Mouse (Mus musculus) left cerebral cortex, adult 2 months (tissue): ENCODE data around the gene Coro7. TPM values are rescaled to one million over a fixed set of nuclear protein-coding genes. Genes with fewer than 3 reads are reported as not detected.
"Not testable (repeated sequence)": the region's sequence is repeated elsewhere in the genome, so short reads cannot be mapped to it uniquely, and the experiment has no call there.

ENCODE experiments used
- DNase-seq, 2 experiments: peaks; one replicate each; pipeline ENCODE4 v3.0.0; 2021 to 2022; ENCODE audit warnings: low spot score in 2 of 2, mixed read lengths in 1 of 2; ENCODE audit errors: extremely low spot score in 1 of 2
- H3K27ac ChIP-seq: fragments of 200-600 bp; 2 replicates; pipeline ENCODE4 v1.8.1; 2022
- H3K4me3 ChIP-seq: fragments of 200-600 bp; 2 replicates; pipeline ENCODE4 v1.8.1; 2022
- CTCF ChIP-seq: fragments of 200-600 bp; IDR thresholded peaks from 2 replicates; pipeline ENCODE4 v1.8.1; 2022; ENCODE audit warnings: antibody characterized with exemption, mild to moderate bottlenecking, moderate library complexity
- intact Hi-C: fragments of 180-260 bp; cut with DNase I; formaldehyde crosslinking; loops from one replicate; pipeline ENCODE4 v1.15.1; 2025
- total RNA-seq, 2 experiments: library from RNA; stranded (reverse); gene quantifications; 2 replicates each; pipeline ENCODE4 v1.2.3; 2021

Gene Coro7
- total RNA-seq, 2 experiments from 2014 or later = 76.7 to 92.0 TPM

DNA sequence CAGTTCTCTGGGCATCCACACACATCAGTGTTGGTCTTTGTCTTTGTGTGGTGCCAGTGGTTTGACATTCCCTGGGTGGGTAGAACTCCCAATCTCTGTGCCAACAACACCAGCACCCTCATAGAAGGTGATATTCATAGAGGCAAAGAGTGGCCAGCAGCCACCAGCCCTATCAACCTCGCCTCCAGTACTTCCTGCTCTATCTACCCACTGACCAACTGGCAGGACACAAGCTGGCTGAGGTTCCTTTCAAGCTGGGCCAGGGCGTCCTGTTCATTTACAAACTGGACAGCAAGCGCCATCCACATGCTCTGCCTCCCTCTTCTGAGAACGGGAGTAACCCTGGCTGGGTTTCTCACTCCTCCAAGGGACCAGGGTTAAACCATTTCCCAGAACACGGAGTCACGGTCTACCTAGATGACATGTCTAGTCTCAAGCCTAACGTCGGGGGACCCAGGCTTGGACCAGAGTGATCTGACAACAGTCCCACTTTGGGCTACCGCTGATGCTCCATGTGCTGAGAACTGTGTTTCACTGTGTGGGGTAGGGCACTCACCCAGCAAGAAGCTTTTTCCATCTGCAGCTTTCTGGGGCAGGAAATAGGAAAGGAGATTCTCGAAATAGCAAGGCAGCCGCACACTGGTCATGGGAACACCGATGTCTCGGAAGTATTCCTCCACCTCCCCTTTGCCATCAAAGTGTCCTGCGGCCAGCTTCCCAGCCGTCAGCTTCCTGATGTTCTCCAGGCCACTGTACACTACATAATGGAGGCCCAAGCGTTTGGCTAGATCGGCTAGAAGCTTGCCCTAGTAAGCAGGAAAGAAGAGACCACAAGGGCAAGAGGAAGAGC, 34.5 kb upstream of the Coro7 start:
- H3K27ac ChIP-seq = no peak overlapping the region
- DNase-seq = no peak
- no peak overlapping the region for H3K4me3 ChIP-seq
- intact Hi-C loops = no loop called here
- TF ChIP-seq CTCF = no peak

GRCm38 (mm10) chr16:4711173-4711572, 31.6 kb upstream of the Coro7 start:
- intact Hi-C loops = no loop called here
- H3K27ac ChIP-seq = peak overlapping the region; percentile 37
- TF ChIP-seq CTCF = no peak
- H3K4me3 ChIP-seq = no peak overlapping the region
- DNase-seq = no peak

GRCm38 (mm10) chr16:4705541-4705940, 26.0 kb upstream of the Coro7 start:
- H3K4me3 ChIP-seq = no peak overlapping the region
- no peak for DNase-seq
- H3K27ac ChIP-seq = no peak overlapping the region
- no peak for TF ChIP-seq CTCF
- intact Hi-C loops = no loop called here

GRCm38 (mm10) chr16:4702646-4703045, 23.1 kb upstream of the Coro7 start:
- no peak for DNase-seq
- Histone ChIP-seq H3K4me3 (no peak overlapping the region), H3K27ac (no peak overlapping the region)
- TF ChIP-seq CTCF = no peak
- intact Hi-C loops = no loop called here

- TF ChIP-seq CTCF = no peak
- no peak overlapping the region for H3K27ac ChIP-seq
Measured at GRCm38 (mm10) chr16:4701211-4701610, 21.6 kb upstream of the Coro7 start.

GRCm38 (mm10) chr16:4689371-4689770, 9.8 kb upstream of the Coro7 start:
- H3K4me3 ChIP-seq, intact Hi-C loops, H3K27ac ChIP-seq, DNase-seq: not testable (repeated sequence)
- peak; percentile 29 for TF ChIP-seq CTCF

More at GRCm38 (mm10) chr16:4701211-4701610, 21.6 kb upstream of the Coro7 start:
- DNase-seq = no peak
- no peak overlapping the region for H3K4me3 ChIP-seq
- intact Hi-C loops = no loop called here

GRCm38 (mm10) chr16:4684457-4684791, 4.8 kb upstream of the Coro7 start:
- peak overlapping the region; percentile 98 for H3K27ac ChIP-seq
- DNase-seq = no peak
- H3K4me3 ChIP-seq = peak overlapping the region; percentile 70
- no peak for TF ChIP-seq CTCF
- intact Hi-C loops = loop anchor here (2.0 kb wide), 1 partner anchor 106 kb away; the partner anchor contains the start of gene Cdip1

DNA sequence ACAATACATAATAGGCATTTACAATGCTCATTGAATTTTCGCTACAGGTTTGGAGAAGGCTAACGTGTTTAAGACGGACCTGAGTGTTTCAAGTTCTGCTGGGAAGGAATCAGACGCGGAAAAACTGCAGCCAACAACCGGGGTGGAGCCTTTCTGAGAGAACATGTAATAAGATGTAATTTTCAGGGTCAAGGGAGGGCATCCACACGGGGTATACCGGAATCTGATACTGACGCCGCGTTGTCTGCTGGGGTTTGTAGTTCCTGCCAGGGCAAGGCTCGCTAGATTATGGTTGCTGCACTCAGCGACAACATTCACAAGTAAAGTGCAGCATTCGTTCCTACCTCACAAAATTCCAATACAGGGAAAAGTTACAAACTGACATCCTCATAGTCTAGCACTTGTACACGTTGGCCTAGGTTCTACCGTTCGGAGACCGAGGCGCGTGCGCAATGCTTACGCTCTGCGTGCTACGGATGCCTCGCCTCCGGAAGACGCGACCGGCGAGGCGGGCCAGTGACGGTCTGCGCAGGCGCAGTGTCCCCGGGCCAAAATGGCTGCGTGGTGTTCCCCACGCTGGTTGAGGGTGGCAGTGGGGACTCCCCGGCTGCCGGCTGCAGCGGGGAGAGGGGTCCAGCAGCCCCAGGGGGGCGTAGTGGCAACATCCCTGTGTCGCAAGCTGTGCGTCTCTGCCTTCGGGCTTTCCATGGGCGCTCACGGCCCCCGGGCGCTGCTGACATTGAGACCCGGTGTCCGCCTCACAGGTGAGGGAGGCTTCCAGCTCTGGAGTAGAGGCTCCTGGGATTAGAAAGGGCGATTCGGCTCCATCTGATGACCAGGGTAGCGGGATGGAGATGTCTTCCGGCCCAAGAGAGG, 4.2 kb upstream of the Coro7 start:
- peak; percentile 96 to 97 for DNase-seq
- Histone ChIP-seq H3K4me3 (peak overlapping the region; percentile 70), H3K27ac (peak overlapping the region; percentile 98)
- no peak for TF ChIP-seq CTCF
- intact Hi-C loops = loop anchor here (2.0 kb wide), 1 partner anchor 107 kb away; the partner anchor contains the start of gene Cdip1

GRCm38 (mm10) chr16:4683193-4683580, 3.6 kb upstream of the Coro7 start:
- Histone ChIP-seq H3K4me3 (peak overlapping the region; percentile 70), H3K27ac (peak overlapping the region; percentile 98)
- intact Hi-C loops = no loop called here
- no peak for TF ChIP-seq CTCF
- DNase-seq = no peak

DNA sequence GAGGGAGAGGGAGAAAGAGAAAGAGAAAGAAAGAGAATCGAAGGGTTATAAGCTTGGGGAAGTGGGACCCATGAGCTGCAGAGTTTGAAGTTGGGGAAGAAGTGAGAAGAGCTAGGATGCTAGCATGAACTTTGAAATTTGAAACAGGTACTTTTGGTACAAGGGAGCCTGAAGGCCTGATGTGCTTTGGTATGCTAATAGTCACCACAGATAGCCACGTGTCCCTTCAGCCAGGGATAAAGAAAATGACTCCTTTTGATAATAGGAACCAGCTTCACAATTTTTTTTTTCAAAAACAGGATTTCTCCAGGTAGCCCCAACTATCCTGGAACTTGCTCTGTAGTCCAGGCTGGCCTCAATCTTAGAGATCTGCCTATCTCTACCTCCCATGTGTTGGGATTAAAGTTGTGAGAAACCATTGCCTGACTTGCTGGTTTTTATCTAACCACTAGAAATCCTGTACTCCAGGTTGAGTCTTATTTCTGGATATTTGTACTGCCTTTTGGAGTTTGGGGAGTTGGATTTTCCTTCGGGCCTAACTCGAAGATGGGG, 3.1 kb upstream of the Coro7 start:
- no peak for TF ChIP-seq CTCF
- DNase-seq = no peak
- peak overlapping the region; percentile 70 for H3K4me3 ChIP-seq
- intact Hi-C loops = no loop called here
- peak overlapping the region; percentile 98; the same call in 1 of the 2 replicates for H3K27ac ChIP-seq

GRCm38 (mm10) chr16:4680922-4681455, 1.4 kb upstream of the Coro7 start:
- intact Hi-C loops, DNase-seq, H3K4me3 ChIP-seq, H3K27ac ChIP-seq: not testable (repeated sequence)
